Mouse (Mus musculus): ENCODE results near the gene Itpk1. TPM values are rescaled to one million over a fixed set of nuclear protein-coding genes. Genes with fewer than 3 reads are reported as not detected.

The Itpk1 gene
- polyA plus RNA-seq (2014; fragmentation: Illumina TruSeq; extraction: RNeasy Lipid Tissue Mini Kit (QIAGEN cat#74804); ENCODE audit: low read depth, low replicate concordance) = 0.87 TPM

DNA sequence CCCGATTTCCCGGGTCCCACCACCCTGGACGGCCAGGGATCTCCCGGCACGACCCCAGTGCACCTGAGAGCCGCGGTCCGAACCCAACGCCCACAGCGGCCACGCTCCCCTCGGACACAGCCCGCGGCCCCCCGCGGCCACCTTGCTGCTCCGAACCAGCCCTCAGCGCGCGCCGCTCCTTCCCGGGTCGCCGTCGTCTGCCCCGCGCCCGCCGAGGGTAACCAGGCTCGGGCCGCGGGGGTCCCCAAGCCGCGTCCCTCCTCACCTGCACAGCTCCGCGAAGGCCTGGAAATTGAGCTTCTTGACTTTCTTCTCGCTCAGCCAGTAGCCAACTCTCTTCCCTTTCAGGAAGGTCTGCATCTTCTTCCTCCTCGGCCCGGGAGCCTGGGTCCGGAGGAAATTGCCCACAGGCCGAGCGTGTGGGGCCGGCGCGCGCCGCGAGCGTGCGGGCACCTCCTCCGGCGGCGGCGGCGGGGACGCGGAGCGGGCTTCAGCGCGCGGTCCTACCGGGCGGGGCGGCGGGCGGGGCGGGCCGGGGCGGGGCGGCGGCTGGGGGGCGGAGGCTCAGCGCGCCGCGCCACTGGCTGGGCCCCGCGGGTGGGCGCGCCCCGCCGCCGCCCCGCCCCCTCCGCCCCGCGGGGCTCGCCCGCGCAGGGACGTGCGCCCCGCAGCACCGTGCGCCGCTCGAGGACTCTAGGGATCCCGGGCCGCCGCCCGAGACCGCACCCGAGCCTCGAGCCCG lies at the start of gene Itpk1:
Itpk1 (minus strand) TSS at position 474 of the 742 bp plus-strand sequence.

DNA sequence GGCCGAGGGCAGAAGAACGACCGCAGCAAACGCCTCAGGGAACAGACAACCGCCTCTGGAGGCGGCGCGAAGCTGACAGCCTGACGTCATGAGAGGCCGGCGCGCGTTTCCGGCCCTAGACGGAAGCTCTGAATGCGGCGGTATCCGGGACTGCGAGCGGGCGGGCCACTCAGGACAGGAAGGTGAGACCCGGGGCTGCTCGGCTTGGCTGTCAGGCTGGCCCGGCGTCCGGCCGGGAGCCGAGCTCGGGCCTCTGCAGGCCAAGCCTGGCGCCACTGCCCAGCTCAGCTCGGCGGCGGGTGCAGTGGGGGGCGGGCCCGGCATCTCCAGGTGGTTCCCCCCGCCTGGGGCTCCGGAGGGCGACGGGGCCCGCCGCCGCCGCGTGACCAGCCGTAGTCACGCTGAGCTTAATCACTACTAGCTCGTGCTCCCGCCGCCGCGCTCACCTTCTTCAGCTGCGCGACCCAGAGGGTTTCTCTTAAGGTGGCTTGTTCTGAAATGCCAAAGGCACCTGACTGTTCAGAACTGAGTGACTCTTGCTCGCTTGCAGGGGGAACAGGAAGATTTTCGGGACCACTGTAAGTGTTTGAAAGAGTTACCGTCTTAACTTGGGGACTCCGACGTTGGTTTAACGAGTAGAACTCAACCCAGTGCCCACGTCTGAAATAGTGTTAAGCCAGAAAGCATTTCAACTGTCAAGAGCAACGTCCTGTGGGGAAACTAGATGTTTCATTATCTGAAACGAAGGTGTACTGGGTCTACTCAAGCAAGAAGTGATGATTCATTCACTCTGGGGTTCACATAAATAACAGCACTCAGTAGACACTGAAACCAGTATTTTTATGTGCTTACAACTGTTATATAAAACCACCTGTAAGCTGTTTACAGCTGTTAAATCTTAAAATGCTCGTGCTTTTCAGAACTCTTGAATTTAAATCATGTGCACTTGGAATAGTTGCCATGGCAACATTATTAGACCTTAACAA lies 39.2 kb upstream of the Itpk1 start, which contains the start of the genes Moap1 and Tmem251:
Moap1 (minus strand) TSS at position 73 of the 986 bp plus-strand sequence.
Tmem251 (plus strand) TSS at position 174 of the 986 bp plus-strand sequence.

DNA sequence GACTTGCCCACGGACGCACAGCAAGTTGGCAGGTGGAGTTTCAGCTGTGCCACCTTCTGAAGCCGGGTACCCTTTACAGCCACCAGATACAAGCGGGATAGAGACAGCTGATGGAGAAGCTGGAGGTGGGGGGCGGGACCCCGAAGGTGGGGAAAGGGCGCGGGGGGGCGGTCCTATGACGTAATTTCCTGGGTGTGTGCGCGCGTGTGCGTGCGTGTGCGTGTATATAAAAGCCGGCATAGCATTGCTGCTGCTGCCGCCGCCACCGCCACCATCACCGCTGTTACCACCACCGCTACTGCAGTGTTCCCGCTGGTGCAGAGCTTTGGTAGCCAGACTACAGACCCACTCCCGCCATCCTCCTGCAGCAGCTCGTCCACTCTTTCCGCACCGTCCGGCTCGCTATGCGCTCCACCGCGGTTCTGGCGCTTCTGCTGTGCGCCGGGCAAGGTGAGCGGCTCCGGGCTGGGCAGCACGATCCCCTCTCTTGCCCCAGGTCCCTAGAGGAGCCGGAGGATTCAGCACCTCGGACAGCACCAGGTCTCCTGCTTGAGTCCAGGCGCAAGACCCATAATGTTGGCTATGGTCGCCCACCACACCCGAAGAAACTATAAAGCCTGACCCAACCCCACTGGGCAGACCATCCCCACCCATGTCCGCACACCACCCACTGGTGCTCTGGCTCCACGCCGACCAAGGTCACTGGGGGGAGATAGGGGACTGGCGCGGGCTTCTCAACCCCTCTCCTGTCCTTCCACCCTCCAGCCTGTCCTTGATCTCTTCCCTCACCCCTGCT lies 149.8 kb downstream of the Itpk1 start, which contains the start of gene Chga:
Chga (plus strand) TSS at position 249 of the 796 bp plus-strand sequence.

Other genes with a start within 250 kb of the Itpk1 start
- gene Golga5, start 235.8 kb downstream of the Itpk1 start, polyA plus RNA-seq (2014; fragmentation: Illumina TruSeq; extraction: RNeasy Lipid Tissue Mini Kit (QIAGEN cat#74804); ENCODE audit: low read depth, low replicate concordance) = 17.4 TPM
- not detected for gene Chga, start 150.0 kb downstream of the Itpk1 start, polyA plus RNA-seq (2014; fragmentation: Illumina TruSeq; extraction: RNeasy Lipid Tissue Mini Kit (QIAGEN cat#74804); ENCODE audit: low read depth, low replicate concordance)
- not detected for gene Moap1, start 38.7 kb upstream of the Itpk1 start, polyA plus RNA-seq (2014; fragmentation: Illumina TruSeq; extraction: RNeasy Lipid Tissue Mini Kit (QIAGEN cat#74804); ENCODE audit: low read depth, low replicate concordance)
- gene Tmem251, start 38.8 kb upstream of the Itpk1 start, polyA plus RNA-seq (2014; fragmentation: Illumina TruSeq; extraction: RNeasy Lipid Tissue Mini Kit (QIAGEN cat#74804); ENCODE audit: low read depth, low replicate concordance) = 4.6 TPM
- not detected for gene Gm28051, start 52.8 kb upstream of the Itpk1 start, polyA plus RNA-seq (2014; fragmentation: Illumina TruSeq; extraction: RNeasy Lipid Tissue Mini Kit (QIAGEN cat#74804); ENCODE audit: low read depth, low replicate concordance)
- 7.5 TPM for gene Gon7, start 52.9 kb upstream of the Itpk1 start, polyA plus RNA-seq (2014; fragmentation: Illumina TruSeq; extraction: RNeasy Lipid Tissue Mini Kit (QIAGEN cat#74804); ENCODE audit: low read depth, low replicate concordance)
- gene Ubr7, start 53.0 kb upstream of the Itpk1 start, polyA plus RNA-seq (2014; fragmentation: Illumina TruSeq; extraction: RNeasy Lipid Tissue Mini Kit (QIAGEN cat#74804); ENCODE audit: low read depth, low replicate concordance) = 9.9 TPM
- gene Gm20604, start 53.7 kb upstream of the Itpk1 start, polyA plus RNA-seq (2014; fragmentation: Illumina TruSeq; extraction: RNeasy Lipid Tissue Mini Kit (QIAGEN cat#74804); ENCODE audit: low read depth, low replicate concordance) = 3.9 TPM
- 10.9 TPM for gene Btbd7, start 173.5 kb upstream of the Itpk1 start, polyA plus RNA-seq (2014; fragmentation: Illumina TruSeq; extraction: RNeasy Lipid Tissue Mini Kit (QIAGEN cat#74804); ENCODE audit: low read depth, low replicate concordance)
- gene Cox8c, start 194.4 kb upstream of the Itpk1 start, polyA plus RNA-seq (2014; fragmentation: Illumina TruSeq; extraction: RNeasy Lipid Tissue Mini Kit (QIAGEN cat#74804); ENCODE audit: low read depth, low replicate concordance) = not detected
- gene Unc79, start 243.9 kb upstream of the Itpk1 start, polyA plus RNA-seq (2014; fragmentation: Illumina TruSeq; extraction: RNeasy Lipid Tissue Mini Kit (QIAGEN cat#74804); ENCODE audit: low read depth, low replicate concordance) = 0.32 TPM